Mouse (Mus musculus): ENCODE measurements around the gene Gm42906. TPM values are rescaled to one million over a fixed set of nuclear protein-coding genes. Genes with fewer than 3 reads are reported as not detected.

Gene Gm42906
- total and polyA plus RNA-seq, 3 experiments = not detected

GRCm38 (mm10) chr5:151405314-151405903 lies 22.6 kb downstream of the Gm42906 start:
- Histone ChIP-seq H3K4me3 (ENCODE audit: control insufficient read depth in 1 of 2, insufficient read depth in 1 of 2, low read depth in 2 of 2, low read length in 2 of 2) (no peak overlapping the region), H3K36me3 (ENCODE audit: control insufficient read depth in 1 of 2, insufficient read depth in 2 of 2, low read length in 2 of 2) (no peaks in the 10 kb centered on the region), H3K9ac (ENCODE audit: control insufficient read depth, low read depth, low read length, poor library complexity, severe bottlenecking) (no peak overlapping the region), H3K9me3 (replicated peaks; ENCODE audit: insufficient read depth, low read length) (no peaks in the 10 kb centered on the region), H3K27me3 (ENCODE audit: control insufficient read depth in 1 of 2, insufficient read depth in 2 of 2, low read length in 2 of 2) (no peaks in the 10 kb centered on the region), H3K4me1 (ENCODE audit: control insufficient read depth in 1 of 2, insufficient read depth in 2 of 2, low read length in 2 of 2) (no peaks in the 10 kb centered on the region), H3K79me2 (ENCODE audit: control insufficient read depth, insufficient read depth, low read length, poor library complexity) (no peaks in the 10 kb centered on the region), H3K27ac (ENCODE audit: control insufficient read depth, low read depth, low read length) (no peak overlapping the region)
- TF ChIP-seq MEF2A (IDR thresholded peaks at IDR 0.05; ENCODE audit: extremely low read depth, insufficient replicate concordance, low read depth, low read length, poor library complexity, severe bottlenecking) = no peak
- no peak for TF ChIP-seq CHD2 (IDR thresholded peaks at IDR 0.05; ENCODE audit: low read length)
- TF ChIP-seq BHLHE40 (IDR thresholded peaks at IDR 0.05; ENCODE audit: borderline replicate concordance, low read depth, low read length) = no peak
- no peak for TF ChIP-seq CTCF (IDR thresholded peaks at IDR 0.05 in 2 of 3, conservative IDR thresholded peaks at IDR 0.05 in 1 of 3; ENCODE audit: control insufficient read depth in 1 of 3, insufficient read depth in 1 of 3, low read depth in 2 of 3, low read length in 3 of 3, poor library complexity in 1 of 3, severe bottlenecking in 1 of 3)
- no peak for TF ChIP-seq SMC3 (IDR thresholded peaks at IDR 0.05; ENCODE audit: low read depth, low read length)
- no peak for DNase-seq (ENCODE audit: low read depth, low spot score)

GRCm38 (mm10) chr5:151403586-151403985 lies 24.4 kb downstream of the Gm42906 start:
- TF ChIP-seq ELF1 (IDR thresholded peaks at IDR 0.05; ENCODE audit: low read depth, low read length) = no peak
- TF ChIP-seq KAT2A (conservative IDR thresholded peaks at IDR 0.05; ENCODE audit: low read depth, low read length) = no peak
- Histone ChIP-seq H3K4me3 (ENCODE audit: control insufficient read depth in 1 of 2, insufficient read depth in 1 of 2, low read depth in 2 of 2, low read length in 2 of 2) (no peak overlapping the region), H3K79me2 (ENCODE audit: control insufficient read depth, insufficient read depth, low read length, poor library complexity) (no peaks in the 10 kb centered on the region), H3K4me1 (ENCODE audit: control insufficient read depth in 1 of 2, insufficient read depth in 2 of 2, low read length in 2 of 2) (no peaks in the 10 kb centered on the region), H3K27ac (ENCODE audit: control insufficient read depth, low read depth, low read length) (no peak overlapping the region), H3K36me3 (ENCODE audit: control insufficient read depth in 1 of 2, insufficient read depth in 2 of 2, low read length in 2 of 2) (no peaks in the 10 kb centered on the region), H3K27me3 (ENCODE audit: control insufficient read depth in 1 of 2, insufficient read depth in 2 of 2, low read length in 2 of 2) (no peaks in the 10 kb centered on the region), H3K9ac (ENCODE audit: control insufficient read depth, low read depth, low read length, poor library complexity, severe bottlenecking) (no peak overlapping the region), H3K9me3 (replicated peaks; ENCODE audit: insufficient read depth, low read length) (no peaks in the 10 kb centered on the region)
- no peak for DNase-seq (ENCODE audit: low read depth, low spot score)

GRCm38 (mm10) chr5:151400557-151400944 lies 27.4 kb downstream of the Gm42906 start:
- no peaks in the 10 kb centered on the region for H3K4me1 ChIP-seq (ENCODE audit: control insufficient read depth in 1 of 2, insufficient read depth in 2 of 2, low read length in 2 of 2)
- no peaks in the 10 kb centered on the region for H3K27me3 ChIP-seq (ENCODE audit: control insufficient read depth in 1 of 2, insufficient read depth in 2 of 2, low read length in 2 of 2)
- no peaks in the 10 kb centered on the region for H3K9me3 ChIP-seq (replicated peaks; ENCODE audit: insufficient read depth, low read length)

More at GRCm38 (mm10) chr5:151400557-151400944, 27.4 kb downstream of the Gm42906 start:
- H3K79me2 ChIP-seq (ENCODE audit: control insufficient read depth, insufficient read depth, low read length, poor library complexity) = no peaks in the 10 kb centered on the region
- H3K4me3 ChIP-seq (ENCODE audit: control insufficient read depth in 1 of 2, insufficient read depth in 1 of 2, low read depth in 2 of 2, low read length in 2 of 2) = no peak overlapping the region
- H3K36me3 ChIP-seq (ENCODE audit: control insufficient read depth in 1 of 2, insufficient read depth in 2 of 2, low read length in 2 of 2) = no peaks in the 10 kb centered on the region
- H3K9ac ChIP-seq (ENCODE audit: control insufficient read depth, low read depth, low read length, poor library complexity, severe bottlenecking) = no peak overlapping the region
- TF ChIP-seq UBTF (IDR thresholded peaks at IDR 0.05; ENCODE audit: borderline replicate concordance, insufficient read depth, low read depth, low read length) (no peak), ZC3H11A (IDR thresholded peaks at IDR 0.05; ENCODE audit: low read depth, low read length) (no peak), NELFE (IDR thresholded peaks at IDR 0.05; ENCODE audit: low read depth, low read length) (no peak), RCOR1 (IDR thresholded peaks at IDR 0.05; ENCODE audit: low read depth, low read length) (no peak), ELF1 (IDR thresholded peaks at IDR 0.05; ENCODE audit: low read depth, low read length) (no peak), SIN3A (IDR thresholded peaks at IDR 0.05; ENCODE audit: low read length) (no peak), BHLHE40 (IDR thresholded peaks at IDR 0.05; ENCODE audit: borderline replicate concordance, low read depth, low read length) (no peak), GATA1 (IDR thresholded peaks at IDR 0.05; ENCODE audit: low read depth, low read length) (no peak), MAFK (IDR thresholded peaks at IDR 0.05; ENCODE audit: borderline replicate concordance, low read depth, low read length) (no peak), ZKSCAN1 (IDR thresholded peaks at IDR 0.05; ENCODE audit: low read depth, low read length) (no peak), MYB (IDR thresholded peaks at IDR 0.05; ENCODE audit: low read depth, low read length) (no peak), ETS1 (IDR thresholded peaks at IDR 0.05; ENCODE audit: low read depth, low read length) (no peak), JUND (IDR thresholded peaks at IDR 0.05; ENCODE audit: low read depth, low read length) (no peak), TCF12 (IDR thresholded peaks at IDR 0.05; ENCODE audit: low read depth, low read length) (no peak), MAZ (IDR thresholded peaks at IDR 0.05; ENCODE audit: low read depth, low read length) (no peak), KAT2A (conservative IDR thresholded peaks at IDR 0.05; ENCODE audit: low read depth, low read length) (no peak), POLR2AphosphoS5 (IDR thresholded peaks at IDR 0.05; ENCODE audit: borderline replicate concordance, low read depth, low read length) (no peak), ZNF384 (IDR thresholded peaks at IDR 0.05; ENCODE audit: low read depth, low read length) (no peak), CHD1 (IDR thresholded peaks at IDR 0.05; ENCODE audit: low read depth, low read length) (no peak), MYC (IDR thresholded peaks at IDR 0.05; ENCODE audit: low read depth, low read length) (no peak)
- no peak overlapping the region for H3K27ac ChIP-seq (ENCODE audit: control insufficient read depth, low read depth, low read length)
- DNase-seq (ENCODE audit: low read depth, low spot score) = no peak

Data from MEL (cell line).